Mouse (Mus musculus): Measurements from ENCODE around the gene Pam. TPM values are rescaled to one million over a fixed set of nuclear protein-coding genes. Genes with fewer than 3 reads are reported as not detected.
"Not testable (repeated sequence)": the region's sequence is repeated elsewhere in the genome, so short reads cannot be mapped to it uniquely, and the experiment has no call there.

Gene Pam
- polyA plus RNA-seq, 1 experiment from 2014 or later, result 28.7 TPM

DNA sequence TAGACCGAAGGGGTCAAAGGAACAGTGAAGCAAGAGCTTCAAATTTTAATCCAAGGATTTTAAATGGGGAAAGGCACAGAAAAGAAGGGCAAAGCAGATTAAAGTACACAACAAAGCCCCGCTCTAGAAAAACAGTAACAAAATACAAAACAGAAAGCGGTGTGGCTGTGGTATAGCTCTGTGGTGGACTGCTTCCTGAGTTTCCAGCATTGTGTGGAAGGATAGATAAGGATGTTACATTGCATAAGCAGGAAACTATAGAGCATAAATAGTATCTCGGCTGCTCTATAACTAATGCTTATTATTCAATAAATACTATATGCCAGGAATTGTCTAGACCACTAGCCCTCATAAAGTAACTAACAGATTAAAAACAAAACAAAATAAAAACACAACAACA, 67.5 kb downstream of the Pam start:
- Histone ChIP-seq H3K27me3 (no peaks in the 10 kb centered on the region), H3K36me3 (no peaks in the 10 kb centered on the region), H3K4me3 (no peak overlapping the region), H3K4me1 (no peaks in the 10 kb centered on the region), H3K4me2 (replicated peaks) (no peak overlapping the region), H3K9me3 (replicated peaks) (no peaks in the 10 kb centered on the region), H3K27ac (no peak overlapping the region), H3K9ac (no peak overlapping the region)
- WGBS, result 96% methylated on average over 4 of the region's 4 CpGs
- ATAC-seq (ENCODE audit: low FRiP score), result no peak

DNA sequence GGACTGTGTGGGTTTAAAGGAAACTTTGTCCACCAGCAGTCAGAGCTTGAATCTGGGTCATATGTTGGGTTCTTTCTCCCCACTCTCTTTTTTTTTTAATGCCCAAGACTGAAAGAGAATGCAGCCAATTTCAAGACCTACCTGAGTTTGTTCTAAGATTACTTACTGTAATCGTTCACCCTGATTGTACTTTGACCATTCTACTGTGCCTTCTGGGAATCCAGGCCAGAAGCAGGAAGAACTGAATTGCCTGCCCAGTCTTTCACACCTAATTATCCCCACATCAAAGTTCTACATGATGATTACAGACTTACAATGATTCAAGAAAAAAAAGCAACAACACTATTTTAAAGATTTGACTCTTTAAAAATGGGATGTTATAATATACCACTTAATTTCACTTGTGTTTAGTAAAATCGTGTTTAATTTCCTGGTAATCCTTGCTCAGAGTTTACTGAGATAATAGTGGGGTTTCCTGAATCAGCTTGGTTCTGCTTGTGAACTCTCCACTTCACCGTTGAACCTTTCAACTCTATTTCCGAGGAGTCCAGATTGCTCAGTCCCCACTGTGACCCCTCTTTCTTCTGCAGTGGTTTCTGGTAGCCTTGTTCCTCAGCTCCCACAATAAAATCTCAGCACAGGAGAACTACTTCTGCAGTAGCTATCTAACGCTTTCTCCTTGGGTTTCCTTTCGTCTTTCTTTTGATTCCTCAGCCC, 69.4 kb downstream of the Pam start:
- H3K4me2 ChIP-seq (replicated peaks), result no peak overlapping the region
- H3K4me3 ChIP-seq, result no peak overlapping the region
- ATAC-seq (ENCODE audit: low FRiP score), result no peak
- no peaks in the 10 kb centered on the region for H3K27me3 ChIP-seq
- H3K4me1 ChIP-seq, result no peaks in the 10 kb centered on the region
- no peaks in the 10 kb centered on the region for H3K36me3 ChIP-seq
- H3K9me3 ChIP-seq (replicated peaks), result no peaks in the 10 kb centered on the region
- H3K9ac ChIP-seq, result no peak overlapping the region
- H3K27ac ChIP-seq, result no peak overlapping the region
- 84% methylated on average over 6 of the region's 6 CpGs for WGBS

DNA sequence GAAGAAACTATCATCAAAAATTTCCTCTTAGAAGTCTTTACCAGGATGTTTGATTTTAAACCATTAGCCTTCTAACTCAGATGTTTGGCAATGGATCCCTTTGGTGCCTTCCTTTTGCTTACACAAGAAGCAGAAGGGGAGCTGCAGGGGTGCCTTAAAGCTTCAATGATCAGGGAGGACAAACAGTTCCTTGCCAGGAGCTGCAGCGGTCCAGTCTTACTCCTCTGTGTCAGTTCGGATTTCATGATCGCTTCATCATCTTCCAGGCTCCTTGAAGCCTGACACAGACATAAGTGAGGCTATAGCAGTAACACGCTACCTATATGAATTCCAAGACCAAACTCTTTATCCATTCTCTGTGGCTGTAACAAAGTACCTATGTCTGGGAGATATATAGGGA, 71.6 kb downstream of the Pam start:
- H3K4me1 ChIP-seq, result no peaks in the 10 kb centered on the region
- no peak overlapping the region for H3K4me2 ChIP-seq (replicated peaks)
- H3K36me3 ChIP-seq, result no peaks in the 10 kb centered on the region
- 81% methylated on average over 4 of the region's 4 CpGs for WGBS
- H3K27ac ChIP-seq, result no peak overlapping the region
- H3K9me3 ChIP-seq (replicated peaks), result no peaks in the 10 kb centered on the region
- no peak overlapping the region for H3K9ac ChIP-seq
- no peak for ATAC-seq (ENCODE audit: low FRiP score)
- no peaks in the 10 kb centered on the region for H3K27me3 ChIP-seq
- no peak overlapping the region for H3K4me3 ChIP-seq

DNA sequence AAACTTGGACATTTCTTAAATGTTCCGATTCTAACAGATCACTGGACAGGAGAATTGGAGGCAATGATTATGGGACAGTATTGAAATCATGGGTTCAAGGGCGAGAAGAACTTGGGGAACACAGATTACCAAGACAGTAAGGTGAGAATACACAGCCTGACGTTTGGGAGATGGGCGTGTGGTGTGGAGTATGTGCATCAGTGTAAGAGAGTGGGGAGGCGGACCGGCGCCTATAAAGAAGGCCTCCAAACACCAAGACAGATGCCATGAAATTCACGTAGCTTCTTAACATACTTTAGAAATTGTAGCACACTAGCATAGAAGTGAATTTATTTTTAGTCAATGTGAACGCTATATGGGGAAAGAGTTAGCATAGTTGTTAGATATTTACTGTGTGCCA, 76.5 kb downstream of the Pam start:
- H3K4me1 ChIP-seq, result no peaks in the 10 kb centered on the region
- H3K4me3 ChIP-seq, result no peak overlapping the region
- no peaks in the 10 kb centered on the region for H3K36me3 ChIP-seq
- H3K9ac ChIP-seq, result no peak overlapping the region
- no peak overlapping the region for H3K4me2 ChIP-seq (replicated peaks)
- 94% methylated on average over 9 of the region's 9 CpGs for WGBS
- H3K27me3 ChIP-seq, result no peaks in the 10 kb centered on the region
- no peak overlapping the region for H3K27ac ChIP-seq
- no peaks in the 10 kb centered on the region for H3K9me3 ChIP-seq (replicated peaks)
- ATAC-seq (ENCODE audit: low FRiP score), result no peak

DNA sequence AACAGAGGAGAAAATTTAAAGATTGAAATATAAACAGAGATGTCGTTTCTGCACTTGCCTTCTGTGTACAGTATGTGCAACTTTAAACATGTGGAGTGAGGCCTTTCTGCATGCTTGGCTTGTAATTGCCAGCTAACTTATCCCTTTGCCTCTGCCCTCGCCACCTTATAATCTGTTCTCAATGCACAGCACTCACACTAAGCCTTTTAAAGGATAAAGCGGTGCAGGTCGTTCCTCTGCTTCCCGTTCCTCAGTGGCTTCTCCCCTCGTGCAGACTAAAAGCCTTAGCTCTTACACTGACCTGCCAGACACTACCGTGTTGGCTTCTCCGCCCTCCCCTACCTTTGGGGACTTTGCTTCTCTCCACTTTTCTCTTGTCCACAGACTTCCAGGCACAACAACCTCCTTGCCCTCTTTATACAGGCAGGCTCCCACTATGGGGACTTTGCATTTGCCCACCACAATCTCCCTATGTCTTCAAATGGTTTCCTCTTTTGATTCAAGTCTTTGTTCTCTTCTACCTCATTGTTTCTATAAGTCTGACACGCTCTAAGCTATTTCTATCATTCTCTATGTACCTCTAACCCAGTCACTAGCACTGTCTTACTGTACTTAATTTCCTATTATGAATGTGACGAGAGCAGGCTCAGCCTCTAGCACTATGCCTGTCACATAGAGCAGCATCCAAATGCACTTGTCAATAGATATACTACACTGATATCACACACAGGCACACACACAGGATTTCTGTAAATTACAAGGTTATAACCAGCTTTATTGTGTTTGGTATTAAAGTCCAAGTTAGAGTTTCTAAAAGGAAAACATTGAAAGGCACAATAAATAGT, 79.2 kb downstream of the Pam start:
- WGBS, result 79% methylated on average over 10 of the region's 10 CpGs
- no peak overlapping the region for H3K4me2 ChIP-seq (replicated peaks)

DNA sequence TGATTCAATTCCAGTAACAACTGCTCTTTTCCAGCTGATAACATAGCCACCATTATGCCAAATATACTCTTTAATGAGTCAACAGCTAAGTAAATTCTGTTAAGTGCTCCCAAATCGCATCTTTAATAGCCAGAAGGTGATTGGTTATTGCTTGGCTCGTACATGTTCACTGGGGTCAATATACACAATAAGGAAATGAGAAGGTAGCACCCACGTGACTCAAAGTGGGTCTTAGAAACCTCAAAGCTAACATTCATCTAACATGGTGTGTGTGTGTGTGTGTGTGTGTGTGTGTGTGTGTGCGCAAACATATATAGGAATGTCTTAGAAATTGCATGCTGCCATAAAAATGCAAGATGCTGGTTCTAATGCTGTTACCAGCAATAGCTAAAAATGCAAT, 79.9 kb downstream of the Pam start:
- Histone ChIP-seq H3K9ac (no peak overlapping the region), H3K4me2 (replicated peaks) (no peak overlapping the region), H3K27me3 (no peaks in the 10 kb centered on the region), H3K27ac (no peak overlapping the region), H3K36me3 (no peaks in the 10 kb centered on the region), H3K4me1 (no peaks in the 10 kb centered on the region), H3K4me3 (no peak overlapping the region), H3K9me3 (replicated peaks) (no peaks in the 10 kb centered on the region)
- ATAC-seq (ENCODE audit: low FRiP score), result no peak
- WGBS, result 83% methylated on average over 4 of the region's 4 CpGs

More for the DNA sequence above, 79.2 kb downstream of the Pam start:
- Histone ChIP-seq H3K4me1 (no peaks in the 10 kb centered on the region), H3K36me3 (no peaks in the 10 kb centered on the region), H3K4me3 (no peak overlapping the region), H3K9ac (no peak overlapping the region), H3K27me3 (no peaks in the 10 kb centered on the region), H3K9me3 (replicated peaks) (no peaks in the 10 kb centered on the region), H3K27ac (no peak overlapping the region)
- ATAC-seq (ENCODE audit: low FRiP score), result no peak

DNA sequence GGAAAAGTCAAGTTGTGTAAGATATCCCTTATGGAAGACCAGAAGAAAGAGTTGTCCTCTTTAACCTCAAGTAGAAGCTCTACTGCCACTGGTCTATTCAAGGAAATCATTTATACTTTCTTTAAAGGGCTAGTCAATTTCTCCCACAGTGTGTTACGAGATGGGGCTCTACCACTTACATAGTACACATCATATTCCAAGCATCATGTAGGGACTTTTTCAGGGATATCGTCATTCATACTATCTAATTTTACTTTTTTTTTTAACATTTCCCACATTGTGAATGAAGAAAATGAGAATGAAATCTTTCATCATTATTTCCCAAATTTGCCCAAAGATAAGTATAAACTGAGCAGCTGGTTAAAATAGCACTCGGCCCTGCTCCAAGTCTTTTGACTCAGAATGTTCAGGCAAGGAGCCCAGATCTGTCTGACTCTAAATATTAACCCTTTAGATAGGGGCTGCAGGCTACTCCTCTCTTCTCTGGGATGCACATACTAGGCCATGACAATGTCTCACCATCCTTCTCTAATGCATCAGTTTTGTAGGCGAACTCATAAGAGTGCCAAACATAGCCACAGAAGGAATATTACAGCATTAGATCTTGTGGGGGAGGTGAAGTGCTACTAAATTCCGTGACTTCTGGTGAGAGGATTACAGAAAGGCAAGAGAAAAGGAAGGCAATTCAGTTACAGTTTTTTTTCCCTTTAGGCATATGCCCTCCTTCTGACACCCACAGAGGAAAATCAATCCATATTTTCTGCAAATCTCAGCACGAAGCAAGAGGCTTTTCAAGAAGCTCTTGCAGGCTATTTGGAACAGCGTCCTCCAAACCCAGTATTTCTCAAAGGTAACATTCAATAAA, 92.7 kb downstream of the Pam start:
- Histone ChIP-seq H3K36me3 (no peaks in the 10 kb centered on the region), H3K4me3 (no peak overlapping the region), H3K4me1 (no peaks in the 10 kb centered on the region), H3K27ac (no peak overlapping the region), H3K9ac (no peak overlapping the region), H3K27me3 (no peaks in the 10 kb centered on the region), H3K9me3 (replicated peaks) (no peaks in the 10 kb centered on the region), H3K4me2 (replicated peaks) (no peak overlapping the region)
- 81% methylated on average over 7 of the region's 7 CpGs for WGBS
- ATAC-seq (ENCODE audit: low FRiP score), result no peak

DNA sequence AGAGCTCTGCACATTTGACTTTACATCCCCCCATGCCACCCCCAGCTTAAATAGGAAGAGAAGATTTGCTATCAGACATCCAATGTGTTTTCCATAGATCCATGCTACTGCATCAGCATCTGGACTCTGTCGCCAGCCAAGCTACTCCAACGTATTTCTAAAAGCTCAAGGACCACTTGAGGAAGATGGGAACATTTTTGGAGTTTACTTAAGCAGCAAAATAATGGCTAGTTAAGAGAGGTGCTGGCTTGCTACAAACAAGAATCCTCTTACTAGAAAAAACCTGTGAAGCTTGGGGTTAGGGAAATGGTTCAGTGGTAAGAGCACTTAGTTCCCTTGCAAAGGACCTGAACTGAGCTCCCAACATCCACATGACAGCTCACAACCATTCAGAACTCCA, 96.0 kb downstream of the Pam start:
- 87% methylated on average over 2 of the region's 2 CpGs for WGBS
- Histone ChIP-seq H3K27me3 (no peaks in the 10 kb centered on the region), H3K27ac (no peak overlapping the region), H3K4me3 (no peak overlapping the region), H3K4me2 (replicated peaks) (no peak overlapping the region), H3K9me3 (replicated peaks) (no peaks in the 10 kb centered on the region), H3K4me1 (no peaks in the 10 kb centered on the region), H3K36me3 (no peaks in the 10 kb centered on the region), H3K9ac (no peak overlapping the region)
- no peak for ATAC-seq (ENCODE audit: low FRiP score)

DNA sequence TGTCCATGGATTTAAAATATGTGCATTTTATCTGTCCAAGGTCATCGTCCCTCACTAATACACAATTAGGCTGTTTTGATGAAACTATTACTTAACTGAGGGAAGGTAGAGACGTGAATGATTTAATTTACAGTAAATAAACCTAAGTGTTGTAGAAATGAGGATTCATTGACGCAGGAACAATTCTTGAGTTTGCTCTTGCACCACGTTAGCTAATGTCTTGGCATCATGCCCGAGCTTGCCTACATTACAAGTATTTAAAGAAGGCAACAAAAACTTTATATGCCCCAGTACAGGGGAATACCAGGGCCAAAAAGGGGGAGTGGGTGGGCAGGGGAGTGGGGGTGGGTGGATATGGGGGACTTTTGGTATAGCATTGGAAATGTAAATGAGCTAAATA, 96.5 kb downstream of the Pam start:
- not testable (repeated sequence) for H3K9ac ChIP-seq; H3K9me3 ChIP-seq (replicated peaks); H3K4me1 ChIP-seq; H3K27me3 ChIP-seq; ATAC-seq (ENCODE audit: low FRiP score); H3K4me3 ChIP-seq; H3K36me3 ChIP-seq; H3K27ac ChIP-seq; H3K4me2 ChIP-seq (replicated peaks)
- 80% methylated on average over 5 of the region's 5 CpGs for WGBS

DNA sequence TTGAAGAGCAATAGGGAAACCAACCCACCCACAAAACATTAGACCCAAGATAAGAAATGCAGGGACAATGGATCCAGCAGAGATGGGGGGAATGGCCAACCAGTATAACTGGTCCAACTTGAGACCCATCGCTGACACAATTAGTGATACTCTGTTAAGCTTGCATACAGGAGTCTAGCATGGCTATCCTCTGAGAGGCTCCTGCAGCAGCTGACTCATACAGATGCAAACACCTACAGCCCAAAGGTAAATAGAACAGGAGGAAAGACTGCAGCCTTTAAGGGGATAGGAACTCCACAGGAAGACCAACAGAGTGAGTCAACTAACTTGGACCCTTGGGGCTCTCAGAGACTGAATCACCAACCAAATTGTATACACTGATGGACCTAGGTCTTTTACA, 98.4 kb downstream of the Pam start:
- WGBS, result 78% methylated on average over 1 of the region's 1 CpGs
- Histone ChIP-seq H3K4me3 (no peak overlapping the region), H3K9ac (no peak overlapping the region), H3K4me1 (no peaks in the 10 kb centered on the region), H3K27ac (no peak overlapping the region), H3K4me2 (replicated peaks) (no peak overlapping the region), H3K36me3 (no peaks in the 10 kb centered on the region), H3K9me3 (replicated peaks) (no peaks in the 10 kb centered on the region), H3K27me3 (no peaks in the 10 kb centered on the region)
- no peak for ATAC-seq (ENCODE audit: low FRiP score)

DNA sequence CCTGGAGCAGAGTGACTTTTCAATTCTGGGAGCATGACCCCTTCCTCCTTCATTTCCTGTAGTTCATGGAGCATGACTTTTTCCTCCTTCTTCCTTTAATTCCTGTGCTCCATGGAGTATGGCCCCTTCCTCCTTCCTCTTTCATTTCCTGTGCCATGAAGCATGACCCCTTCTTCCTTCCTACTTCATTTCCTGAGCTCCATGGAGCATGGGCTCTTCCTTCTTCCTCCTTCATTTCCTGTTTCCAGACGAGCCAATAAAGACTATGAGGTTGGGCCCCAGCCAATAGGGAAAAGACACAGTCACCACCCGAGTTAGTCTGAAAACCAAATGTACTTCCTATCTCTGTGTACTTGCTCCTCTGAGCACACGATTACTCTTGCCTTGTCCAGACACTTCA, 103.5 kb downstream of the Pam start:
- no peak overlapping the region for H3K27ac ChIP-seq
- no peak for ATAC-seq (ENCODE audit: low FRiP score)

DNA sequence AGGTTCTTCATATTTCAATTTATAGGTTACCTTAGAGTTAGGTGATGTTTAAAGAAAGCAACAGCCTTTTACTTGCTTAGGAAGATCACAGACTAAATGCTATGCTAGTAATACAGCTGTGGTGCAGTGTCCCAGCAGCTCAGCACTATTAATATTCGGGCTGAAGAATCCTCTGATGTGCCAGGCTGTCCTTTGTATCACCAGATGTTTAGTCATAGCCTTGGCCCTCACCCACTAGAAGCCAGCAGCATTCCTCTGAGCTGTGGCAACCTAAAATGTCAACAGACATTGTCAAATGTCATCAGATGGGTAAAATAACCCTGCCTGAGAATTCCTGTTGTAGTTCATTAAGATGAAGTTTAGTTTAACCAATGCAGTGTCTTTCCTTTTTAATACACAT, 112.3 kb downstream of the Pam start:
- Histone ChIP-seq H3K4me2 (replicated peaks) (no peak overlapping the region), H3K4me1 (no peaks in the 10 kb centered on the region), H3K27ac (no peak overlapping the region), H3K9me3 (replicated peaks) (no peaks in the 10 kb centered on the region), H3K9ac (no peak overlapping the region), H3K4me3 (no peak overlapping the region), H3K27me3 (no peaks in the 10 kb centered on the region), H3K36me3 (no peaks in the 10 kb centered on the region)
- WGBS, result 69% methylated on average over 1 of the region's 1 CpGs
- no peak for ATAC-seq (ENCODE audit: low FRiP score)

More for the DNA sequence above, 103.5 kb downstream of the Pam start:
- no peaks in the 10 kb centered on the region for H3K36me3 ChIP-seq
- H3K9me3 ChIP-seq (replicated peaks), result no peaks in the 10 kb centered on the region
- WGBS, result 81% methylated on average over 3 of the region's 3 CpGs
- H3K27me3 ChIP-seq, result no peaks in the 10 kb centered on the region
- no peak overlapping the region for H3K4me2 ChIP-seq (replicated peaks)
- no peaks in the 10 kb centered on the region for H3K4me1 ChIP-seq
- H3K9ac ChIP-seq, result no peak overlapping the region
- no peak overlapping the region for H3K4me3 ChIP-seq

All from hindbrain, embryonic 12.5 days (tissue).